Mouse (Mus musculus): ENCODE results near the gene Ulk4. TPM values are rescaled to one million over a fixed set of nuclear protein-coding genes. Genes with fewer than 3 reads are reported as not detected.

Gene Ulk4
- polyA plus RNA-seq, 1 experiment from 2014 or later = 122 TPM

- no peak overlapping the region for H3K4me2 ChIP-seq (replicated peaks; ENCODE audit: low read depth, low read length)
- H3K27me3 ChIP-seq (replicated peaks; ENCODE audit: insufficient read depth, low read length) = no peaks in the 10 kb centered on the region
- H3K9me3 ChIP-seq (ENCODE audit: low read length) = no peaks in the 10 kb centered on the region
- H3K9ac ChIP-seq (replicated peaks; ENCODE audit: low read depth) = no peak overlapping the region
- no peak for ATAC-seq
- peaks cover 3% of the 10 kb centered on the region; the same call in 1 of the 2 replicates for H3K4me1 ChIP-seq (ENCODE audit: insufficient read depth, low read depth, low read length)
- no peak overlapping the region for H3K4me3 ChIP-seq (ENCODE audit: low read depth, low read length)
- TF ChIP-seq EP300 (IDR thresholded peaks at IDR 0.05) = no peak
- no peak for TF ChIP-seq CTCF (IDR thresholded peaks at IDR 0.05)
- no peaks in the 10 kb centered on the region for H3K36me3 ChIP-seq (ENCODE audit: insufficient read depth, low read length)
- no peak overlapping the region for H3K27ac ChIP-seq (ENCODE audit: low read length)
- no peak for DNase-seq (ENCODE audit: low spot score)
- WGBS = 76% methylated on average over 5 of the region's 5 CpGs
Observed at GRCm38 (mm10) chr9:120984509-120984908, 292.5 kb downstream of the Ulk4 start.

GRCm38 (mm10) chr9:120983849-120984248 is 293.1 kb downstream of the Ulk4 start:
- Histone ChIP-seq H3K27ac (ENCODE audit: low read length) (no peak overlapping the region), H3K9ac (replicated peaks; ENCODE audit: low read depth) (no peak overlapping the region), H3K36me3 (ENCODE audit: insufficient read depth, low read length) (no peaks in the 10 kb centered on the region), H3K4me2 (replicated peaks; ENCODE audit: low read depth, low read length) (no peak overlapping the region), H3K4me3 (ENCODE audit: low read depth, low read length) (no peak overlapping the region), H3K27me3 (replicated peaks; ENCODE audit: insufficient read depth, low read length) (no peaks in the 10 kb centered on the region), H3K4me1 (ENCODE audit: insufficient read depth, low read depth, low read length) (peaks cover 3% of the 10 kb centered on the region; the same call in 1 of the 2 replicates), H3K9me3 (ENCODE audit: low read length) (no peaks in the 10 kb centered on the region)
- TF ChIP-seq CTCF (IDR thresholded peaks at IDR 0.05) (no peak), EP300 (IDR thresholded peaks at IDR 0.05) (no peak)
- WGBS = 90% methylated on average over 8 of the region's 8 CpGs
- no peak for DNase-seq (ENCODE audit: low spot score)
- no peak for ATAC-seq

- no peak for ATAC-seq
- Histone ChIP-seq H3K4me3 (ENCODE audit: low read depth, low read length) (no peak overlapping the region), H3K27me3 (replicated peaks; ENCODE audit: insufficient read depth, low read length) (no peaks in the 10 kb centered on the region), H3K4me1 (ENCODE audit: insufficient read depth, low read depth, low read length) (no peaks in the 10 kb centered on the region; the same call in 1 of the 2 replicates), H3K4me2 (replicated peaks; ENCODE audit: low read depth, low read length) (no peak overlapping the region), H3K9ac (replicated peaks; ENCODE audit: low read depth) (no peak overlapping the region), H3K9me3 (ENCODE audit: low read length) (no peaks in the 10 kb centered on the region), H3K27ac (ENCODE audit: low read length) (no peak overlapping the region), H3K36me3 (ENCODE audit: insufficient read depth, low read length) (no peaks in the 10 kb centered on the region)
- no peak for TF ChIP-seq EP300 (IDR thresholded peaks at IDR 0.05)
- no peak for TF ChIP-seq CTCF (IDR thresholded peaks at IDR 0.05)
- 73% methylated on average over 7 of the region's 7 CpGs for WGBS
- DNase-seq (ENCODE audit: low spot score) = no peak
Observed at GRCm38 (mm10) chr9:120981777-120982176, 295.2 kb downstream of the Ulk4 start.

- 72% methylated on average over 4 of the region's 4 CpGs for WGBS
- Histone ChIP-seq H3K27me3 (replicated peaks; ENCODE audit: insufficient read depth, low read length) (no peaks in the 10 kb centered on the region), H3K9me3 (ENCODE audit: low read length) (no peaks in the 10 kb centered on the region), H3K36me3 (ENCODE audit: insufficient read depth, low read length) (no peaks in the 10 kb centered on the region), H3K27ac (ENCODE audit: low read length) (no peak overlapping the region), H3K4me3 (ENCODE audit: low read depth, low read length) (no peak overlapping the region), H3K9ac (replicated peaks; ENCODE audit: low read depth) (no peak overlapping the region), H3K4me2 (replicated peaks; ENCODE audit: low read depth, low read length) (no peak overlapping the region), H3K4me1 (ENCODE audit: insufficient read depth, low read depth, low read length) (peaks cover 8% of the 10 kb centered on the region; the same call in 1 of the 2 replicates)
- ATAC-seq = peak; percentile 70
- peak; percentile 74 for DNase-seq (ENCODE audit: low spot score)
- TF ChIP-seq EP300 (IDR thresholded peaks at IDR 0.05) = no peak
Observed at GRCm38 (mm10) chr9:120976856-120977255, 300.1 kb downstream of the Ulk4 start.

- peak; percentile 90 for DNase-seq (ENCODE audit: low spot score)
- 30% methylated on average over 5 of the region's 5 CpGs for WGBS
- no peak overlapping the region; the same call in 1 of the 2 replicates for H3K27ac ChIP-seq (ENCODE audit: low read length)
Observed at GRCm38 (mm10) chr9:120976158-120976557, 300.8 kb downstream of the Ulk4 start.

GRCm38 (mm10) chr9:120974209-120974608 is 302.8 kb downstream of the Ulk4 start:
- 76% methylated on average over 2 of the region's 2 CpGs for WGBS
- Histone ChIP-seq H3K9ac (replicated peaks; ENCODE audit: low read depth) (no peak overlapping the region), H3K4me3 (ENCODE audit: low read depth, low read length) (no peak overlapping the region), H3K27ac (ENCODE audit: low read length) (no peak overlapping the region), H3K27me3 (replicated peaks; ENCODE audit: insufficient read depth, low read length) (no peaks in the 10 kb centered on the region), H3K36me3 (ENCODE audit: insufficient read depth, low read length) (peaks cover 2% of the 10 kb centered on the region; the same call in 1 of the 2 replicates), H3K4me1 (ENCODE audit: insufficient read depth, low read depth, low read length) (peaks cover 8% of the 10 kb centered on the region; the same call in 1 of the 2 replicates), H3K4me2 (replicated peaks; ENCODE audit: low read depth, low read length) (no peak overlapping the region), H3K9me3 (ENCODE audit: low read length) (no peaks in the 10 kb centered on the region)
- no peak for TF ChIP-seq CTCF (IDR thresholded peaks at IDR 0.05)
- TF ChIP-seq EP300 (IDR thresholded peaks at IDR 0.05) = no peak
- ATAC-seq = no peak
- DNase-seq (ENCODE audit: low spot score) = no peak

More at GRCm38 (mm10) chr9:120976158-120976557, 300.8 kb downstream of the Ulk4 start:
- Histone ChIP-seq H3K4me1 (ENCODE audit: insufficient read depth, low read depth, low read length) (peaks cover 8% of the 10 kb centered on the region; the same call in 1 of the 2 replicates), H3K4me2 (replicated peaks; ENCODE audit: low read depth, low read length) (no peak overlapping the region), H3K27me3 (replicated peaks; ENCODE audit: insufficient read depth, low read length) (no peaks in the 10 kb centered on the region), H3K9me3 (ENCODE audit: low read length) (no peaks in the 10 kb centered on the region), H3K36me3 (ENCODE audit: insufficient read depth, low read length) (no peaks in the 10 kb centered on the region), H3K9ac (replicated peaks; ENCODE audit: low read depth) (no peak overlapping the region), H3K4me3 (ENCODE audit: low read depth, low read length) (no peak overlapping the region)
- TF ChIP-seq EP300 (IDR thresholded peaks at IDR 0.05) (no peak), CTCF (IDR thresholded peaks at IDR 0.05) (no peak)
- peak; percentile 94 for ATAC-seq

All from lung, postnatal 0 days (tissue).